Mouse (Mus musculus): Measurements from ENCODE around the gene Olfr1181. TPM values are rescaled to one million over a fixed set of nuclear protein-coding genes. Genes with fewer than 3 reads are reported as not detected.

Gene Olfr1181
- not detected in 2 replicates for polyA plus RNA-seq (2012; rRNA removed)

DNA sequence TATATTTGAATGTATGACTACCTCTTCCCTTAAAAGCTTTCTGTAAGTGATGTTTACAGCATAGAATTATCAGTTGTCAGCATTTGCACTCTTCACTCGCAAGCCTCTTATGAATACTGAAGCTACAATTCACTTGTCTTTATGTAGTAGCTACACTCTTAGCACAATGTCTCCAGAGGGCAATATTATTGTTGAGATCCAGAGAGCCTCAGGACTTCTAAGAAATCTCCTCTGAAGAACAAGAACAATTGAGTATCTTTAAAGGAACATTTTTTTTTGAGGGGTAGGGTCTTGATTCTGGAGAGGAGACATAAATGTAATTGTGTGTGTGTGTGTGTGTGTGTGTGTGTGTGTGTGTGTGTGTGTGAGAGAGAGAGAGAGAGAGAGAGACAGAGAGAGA lies at the start of gene Olfr1181:
Gene Olfr1181 (minus strand): TSS at position 101 of the 400 bp plus-strand sequence.

GRCm38 (mm10) chr2:88454567-88454966 lies 28.6 kb upstream of the Olfr1181 start, which contains the start of gene Olfr1183:
Olfr1183 (plus strand) TSS chr2:88454867.

GRCm38 (mm10) chr2:88449031-88449430 lies 23.1 kb upstream of the Olfr1181 start, which contains the start of gene Gm13757:
Gm13757 (minus strand) TSS chr2:88449131.

DNA sequence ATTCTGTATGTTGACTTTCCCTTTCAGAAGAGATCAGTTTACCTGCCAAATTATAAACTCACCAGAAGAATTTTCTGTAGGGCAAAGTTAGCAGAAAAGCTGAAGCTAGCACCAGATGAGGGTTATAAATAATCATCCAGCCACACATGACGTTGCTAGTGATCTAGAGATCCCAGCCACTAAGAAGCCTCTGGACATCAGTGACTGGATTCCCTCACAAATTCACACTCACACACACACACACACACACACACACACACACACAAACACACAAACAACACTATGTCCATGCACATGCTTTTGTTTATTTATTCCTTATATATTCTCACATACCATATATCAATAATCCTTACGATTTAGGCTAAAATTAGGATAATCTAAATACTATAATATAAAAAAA lies 6.9 kb downstream of the Olfr1181 start, which contains the start of gene Olfr1180:
Gene Olfr1180 (minus strand): TSS at position 101 of the 400 bp plus-strand sequence.

GRCm38 (mm10) chr2:88406353-88406752 lies 19.6 kb downstream of the Olfr1181 start, which contains the start of gene Olfr1179:
Olfr1179 (minus strand) TSS chr2:88406453.

GRCm38 (mm10) chr2:88386762-88387161 lies 39.2 kb downstream of the Olfr1181 start, which contains the start of gene Olfr1178:
Olfr1178 (plus strand) TSS chr2:88387062.

Other genes with a start within 250 kb of the Olfr1181 start
- gene Olfr1168, start 244.3 kb downstream of the Olfr1181 start, polyA plus RNA-seq (2012; rRNA removed): not detected in 2 replicates
- not detected in 2 replicates for gene Olfr1170, start 197.8 kb downstream of the Olfr1181 start, polyA plus RNA-seq (2012; rRNA removed)
- not detected in 2 replicates for gene Olfr1173, start 146.3 kb downstream of the Olfr1181 start, polyA plus RNA-seq (2012; rRNA removed)
- not detected in 2 replicates for gene Olfr1174-ps, start 111.0 kb downstream of the Olfr1181 start, polyA plus RNA-seq (2012; rRNA removed)
- gene Olfr1175-ps, start 99.0 kb downstream of the Olfr1181 start, polyA plus RNA-seq (2012; rRNA removed): not detected in 2 replicates
- gene Olfr1176, start 89.5 kb downstream of the Olfr1181 start, polyA plus RNA-seq (2012; rRNA removed): not detected in 2 replicates
- not detected in 2 replicates for gene Olfr1177-ps, start 79.7 kb downstream of the Olfr1181 start, polyA plus RNA-seq (2012; rRNA removed)
- not detected in 2 replicates for gene Olfr1178, start 39.1 kb downstream of the Olfr1181 start, polyA plus RNA-seq (2012; rRNA removed)
- not detected in 2 replicates for gene Olfr1179, start 19.7 kb downstream of the Olfr1181 start, polyA plus RNA-seq (2012; rRNA removed)
- gene Olfr1180, start 7.0 kb downstream of the Olfr1181 start, polyA plus RNA-seq (2012; rRNA removed): not detected in 2 replicates
- gene Gm13757, start 23.0 kb upstream of the Olfr1181 start, polyA plus RNA-seq (2012; rRNA removed): not detected in 2 replicates
- gene Olfr1183, start 28.7 kb upstream of the Olfr1181 start, polyA plus RNA-seq (2012; rRNA removed): not detected in 2 replicates
- gene Olfr1184, start 57.4 kb upstream of the Olfr1181 start, polyA plus RNA-seq (2012; rRNA removed): not detected in 2 replicates
- not detected in 2 replicates for gene Olfr1185-ps1, start 67.1 kb upstream of the Olfr1181 start, polyA plus RNA-seq (2012; rRNA removed)
- not detected in 2 replicates for gene Olfr1186, start 92.4 kb upstream of the Olfr1181 start, polyA plus RNA-seq (2012; rRNA removed)
- gene Olfr1188, start 130.8 kb upstream of the Olfr1181 start, polyA plus RNA-seq (2012; rRNA removed): not detected in 2 replicates
- not detected in 2 replicates for gene Olfr1189, start 160.3 kb upstream of the Olfr1181 start, polyA plus RNA-seq (2012; rRNA removed)
- not detected in 2 replicates for gene Olfr1191-ps1, start 214.4 kb upstream of the Olfr1181 start, polyA plus RNA-seq (2012; rRNA removed)
- not detected in 2 replicates for gene Olfr1192-ps1, start 222.3 kb upstream of the Olfr1181 start, polyA plus RNA-seq (2012; rRNA removed)
- gene Olfr1193, start 249.5 kb upstream of the Olfr1181 start, polyA plus RNA-seq (2012; rRNA removed): not detected in 2 replicates